Mouse (Mus musculus): Measurements from ENCODE around the gene Scel.
"Not testable (repeated sequence)": the region's sequence is repeated elsewhere in the genome, so short reads cannot be mapped to it uniquely, and the experiment has no call there.

Scel gene

DNA sequence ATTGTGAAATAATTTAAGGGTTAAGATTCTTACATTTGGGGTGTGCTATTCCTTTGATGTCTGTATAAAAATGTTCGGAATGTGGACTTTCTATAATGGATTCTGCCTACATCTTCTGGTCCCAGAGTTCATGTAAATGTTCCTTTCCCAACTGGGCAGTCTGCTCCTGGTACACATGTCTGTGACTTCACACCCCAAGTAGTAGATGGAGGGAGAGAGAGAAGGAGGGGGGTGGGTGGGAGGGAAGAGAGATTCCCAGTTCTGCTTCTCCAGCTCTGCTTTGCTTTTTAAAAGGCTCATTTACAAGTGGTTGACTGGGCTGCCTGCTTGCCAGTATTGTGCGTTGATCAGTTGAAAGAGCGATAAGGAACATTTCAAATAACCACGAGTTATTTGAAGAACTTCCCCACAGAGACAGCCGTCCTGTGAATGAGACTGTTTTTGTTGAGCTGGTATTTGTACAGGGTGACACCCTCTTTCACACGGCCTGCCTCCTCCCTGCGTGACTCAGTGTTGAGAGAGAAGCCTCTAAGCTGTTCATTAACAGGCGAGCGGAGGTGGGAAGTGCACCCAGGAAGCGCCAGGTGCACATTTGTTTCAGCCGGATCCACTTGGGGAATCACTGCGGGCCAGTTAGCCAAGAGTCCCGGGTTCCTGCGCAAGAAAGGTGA lies at the start of gene Scel:
TSS of gene Scel (plus strand) at position 541 of the 671 bp plus-strand sequence.
- no peak for DNase-seq

DNA sequence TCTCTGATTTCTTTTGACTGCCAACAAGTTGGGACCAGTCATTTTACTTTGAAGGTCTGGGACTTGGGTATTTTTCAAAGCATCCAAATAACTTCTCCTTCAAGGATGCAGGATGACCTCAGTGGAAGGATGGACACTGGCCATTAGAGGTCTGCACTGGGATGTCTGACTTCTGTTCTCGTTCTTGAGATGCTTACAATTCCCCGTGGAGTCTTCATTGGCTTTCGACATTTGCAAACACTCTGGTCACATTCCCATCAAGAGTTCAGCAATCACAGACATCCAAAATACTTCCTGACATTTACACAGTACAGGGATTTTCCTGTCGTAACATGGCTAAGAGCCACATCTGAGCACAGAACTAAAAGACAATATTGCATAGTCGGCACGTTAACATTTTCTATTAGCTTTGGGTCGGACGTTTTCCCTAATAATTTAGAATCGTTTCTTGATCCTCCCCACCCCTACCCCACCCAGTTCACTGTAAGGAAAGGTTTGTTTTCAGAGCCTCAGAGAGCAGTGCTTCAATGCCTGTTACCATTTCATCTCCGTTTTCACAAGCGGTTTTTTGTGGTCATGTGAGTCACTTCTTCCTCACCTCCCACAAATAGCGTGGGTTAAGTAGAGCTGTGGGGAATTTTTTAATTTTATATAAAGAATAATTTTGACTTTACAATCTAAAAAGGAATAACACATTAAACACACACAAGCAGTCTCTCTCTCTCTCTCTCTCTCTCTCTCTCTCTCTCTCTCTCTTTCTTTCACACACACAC lies 44.3 kb upstream of the Scel start:
- DNase-seq: no peak

DNA sequence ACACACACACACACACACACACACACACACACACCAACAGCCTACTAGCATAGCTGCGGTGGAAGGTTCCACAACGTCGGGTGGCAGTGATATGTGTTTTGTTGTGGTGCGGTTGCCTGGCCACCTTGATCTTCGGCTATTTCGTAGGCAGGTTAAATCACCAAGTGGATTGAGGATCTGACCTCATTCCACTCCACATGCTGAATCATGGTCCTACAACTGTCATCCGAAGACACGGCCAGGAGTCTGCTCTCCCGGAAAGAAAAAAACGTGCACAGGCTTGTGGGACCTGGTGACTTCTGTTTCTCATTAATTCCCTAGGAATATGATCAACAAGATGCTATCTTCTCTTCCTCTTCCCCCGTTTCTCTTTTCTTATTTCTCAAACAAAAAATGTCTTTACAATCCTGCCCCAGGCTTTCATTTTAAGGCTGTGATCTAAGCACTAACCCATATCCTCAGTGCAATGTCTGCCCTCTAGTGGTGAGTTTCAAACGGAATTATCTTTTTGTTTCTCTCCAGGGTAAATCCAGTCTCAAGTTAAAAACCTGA lies 43.6 kb upstream of the Scel start:
- DNase-seq: peak; percentile 34

DNA sequence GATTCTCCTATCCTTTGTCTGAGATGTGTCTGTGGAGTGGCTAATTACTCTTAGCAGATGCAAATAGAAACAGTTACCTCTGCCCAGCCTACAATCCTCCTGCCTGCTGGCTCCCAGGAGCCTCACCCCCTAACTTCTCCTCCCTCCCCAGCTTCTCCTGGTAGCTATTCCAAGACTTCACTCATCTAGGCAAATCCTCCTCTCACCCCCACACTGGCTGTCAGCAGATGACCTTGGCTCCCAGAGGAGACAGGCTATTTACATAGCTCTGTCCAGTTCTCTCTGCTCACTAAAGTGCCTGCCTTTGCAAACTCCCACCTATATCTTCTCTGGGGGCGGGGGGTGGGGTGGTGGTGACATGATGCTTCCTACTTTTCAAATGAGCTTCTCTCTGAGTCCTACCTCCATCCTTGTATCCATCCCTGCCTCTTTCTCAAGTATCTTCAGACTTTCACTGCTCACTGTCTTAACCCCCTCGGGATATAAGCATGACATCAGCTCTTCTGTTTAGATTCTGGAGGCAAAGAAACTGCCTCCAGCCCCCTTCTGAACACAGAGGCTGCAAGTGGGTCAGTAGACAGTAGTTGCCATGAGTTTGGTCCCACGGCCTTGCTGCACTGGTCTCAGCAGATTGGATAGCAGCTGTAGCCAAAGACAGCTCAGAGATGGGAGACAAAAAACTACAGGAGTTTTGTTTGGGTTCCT lies 41.9 kb upstream of the Scel start:
- DNase-seq: no peak

DNA sequence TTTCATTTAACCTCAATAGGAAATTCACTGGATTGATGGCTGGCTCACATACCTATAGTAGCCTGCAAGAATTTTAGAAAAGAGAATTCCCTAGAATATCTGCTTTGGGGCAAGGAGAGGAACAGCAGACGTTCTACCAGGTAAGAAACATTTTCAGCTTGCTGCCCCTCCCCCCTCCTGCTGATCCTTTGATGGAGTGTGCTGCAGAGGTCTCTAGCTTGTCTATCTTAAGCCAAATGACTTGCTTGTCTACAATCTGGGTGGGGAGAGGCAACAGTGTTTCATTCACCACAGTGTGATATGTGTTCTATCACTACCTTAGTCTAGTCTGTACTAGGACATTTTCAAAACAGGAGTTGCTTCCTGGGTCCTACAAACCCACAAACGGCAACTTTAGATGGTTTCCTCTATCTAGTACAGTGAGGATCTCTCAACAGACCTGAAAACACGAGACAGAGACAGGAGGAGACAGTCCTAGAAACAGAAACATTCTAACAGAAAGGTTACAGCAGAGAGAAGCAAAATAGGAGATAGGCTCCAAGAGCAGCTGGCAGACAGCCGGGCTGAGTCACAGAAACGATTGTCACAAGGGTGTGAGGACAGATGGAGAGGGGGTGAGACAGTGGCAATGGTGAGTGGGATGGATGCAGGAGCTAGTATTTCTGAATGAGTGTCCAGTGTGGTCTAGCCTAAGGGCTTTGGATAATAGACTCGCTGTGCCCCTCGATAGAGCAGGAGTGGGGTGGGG lies 41.2 kb upstream of the Scel start:
- peak; percentile 40 for DNase-seq

DNA sequence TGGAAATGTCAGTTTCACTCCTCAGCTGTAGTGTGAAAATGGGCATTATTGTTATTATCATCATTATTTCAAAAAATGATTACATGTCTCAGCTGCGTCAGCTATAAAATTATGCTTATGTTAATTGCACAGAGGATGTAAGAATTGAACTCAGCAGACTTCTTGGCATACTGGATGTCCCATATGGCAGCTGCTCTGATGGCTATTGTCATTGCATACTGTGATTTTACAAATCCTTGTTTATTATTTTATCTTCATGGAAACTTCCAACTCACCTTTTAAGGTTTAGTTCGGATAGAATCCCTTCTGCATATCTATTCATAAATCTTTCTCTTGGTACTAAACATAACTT lies 40.6 kb upstream of the Scel start:
- DNase-seq: no peak

DNA sequence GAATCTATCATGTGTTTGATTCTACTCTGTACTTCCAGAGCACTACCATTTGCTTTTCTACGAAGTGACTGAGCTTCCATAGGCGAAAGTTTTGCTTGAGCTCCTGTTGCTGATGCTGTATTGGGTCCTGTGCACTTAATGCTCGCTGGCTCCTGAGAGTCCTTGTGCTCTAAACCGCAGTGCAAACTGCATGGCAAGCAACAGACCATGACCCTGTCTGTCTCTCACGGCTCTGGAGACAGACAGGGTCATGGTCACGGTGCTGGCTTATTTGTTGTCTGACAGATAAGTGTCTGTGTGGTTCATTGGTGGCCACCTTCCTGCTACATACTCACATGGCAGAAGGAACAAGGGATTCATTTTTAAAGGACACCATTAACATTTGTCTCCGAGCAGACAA lies 37.8 kb upstream of the Scel start:
- no peak for DNase-seq

DNA sequence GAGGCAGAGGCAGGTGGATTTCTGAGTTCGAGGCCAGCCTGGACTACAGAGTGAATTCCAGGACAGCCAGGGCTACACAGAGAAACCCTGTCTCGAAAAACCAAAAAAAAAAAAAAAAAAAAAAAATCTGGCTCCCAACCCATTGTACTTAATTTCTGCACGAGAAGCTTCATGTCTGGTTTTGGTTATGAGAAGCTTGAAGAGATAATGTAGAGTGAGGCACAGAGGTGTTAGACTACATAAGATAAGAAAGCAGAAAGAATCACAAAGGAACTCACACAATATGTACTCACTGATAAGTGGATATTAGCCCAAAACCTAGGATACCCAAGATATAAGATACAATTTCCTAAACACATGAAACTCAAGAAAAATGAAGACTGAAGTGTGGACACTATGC lies 36.9 kb upstream of the Scel start:
- not testable (repeated sequence) for DNase-seq

DNA sequence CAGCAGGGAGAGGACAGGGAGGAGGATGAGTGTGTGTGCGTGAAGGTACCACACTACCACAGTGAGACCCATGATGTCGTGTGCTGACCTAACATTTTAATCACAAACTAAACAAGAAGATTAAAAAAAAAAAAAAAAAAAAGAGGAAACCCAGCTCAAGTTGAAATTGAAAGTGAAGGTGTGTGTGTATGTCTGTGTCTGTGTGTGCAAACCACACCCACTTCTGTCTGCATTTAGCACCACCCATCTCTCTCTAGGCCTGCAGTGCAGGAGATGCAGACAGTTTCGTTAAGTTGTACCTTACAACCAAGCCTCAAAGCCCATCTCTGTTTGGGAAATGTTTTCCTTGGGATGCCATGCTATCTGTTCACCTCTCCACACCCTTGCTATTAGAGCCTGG lies 35.9 kb upstream of the Scel start:
- no peak for DNase-seq

DNA sequence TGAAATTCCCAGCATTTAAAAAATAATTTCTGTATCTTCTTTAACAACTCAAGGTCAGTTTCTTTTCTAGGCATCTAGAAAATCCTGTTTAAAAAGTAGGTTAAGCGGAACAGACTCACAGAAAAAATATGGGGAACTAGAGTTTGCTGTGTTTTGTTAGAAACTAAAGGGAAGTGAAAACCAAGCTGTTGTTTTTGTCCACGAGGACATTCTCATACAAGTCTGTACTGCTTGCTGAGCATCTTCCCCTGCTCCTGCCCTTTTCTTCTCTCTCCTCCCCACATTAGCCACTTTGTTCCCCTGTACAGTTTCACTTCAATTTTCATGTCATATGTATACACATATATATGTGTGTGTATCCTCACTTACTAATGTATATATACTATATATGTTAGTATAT lies 35.2 kb upstream of the Scel start:
- DNase-seq: no peak

DNA sequence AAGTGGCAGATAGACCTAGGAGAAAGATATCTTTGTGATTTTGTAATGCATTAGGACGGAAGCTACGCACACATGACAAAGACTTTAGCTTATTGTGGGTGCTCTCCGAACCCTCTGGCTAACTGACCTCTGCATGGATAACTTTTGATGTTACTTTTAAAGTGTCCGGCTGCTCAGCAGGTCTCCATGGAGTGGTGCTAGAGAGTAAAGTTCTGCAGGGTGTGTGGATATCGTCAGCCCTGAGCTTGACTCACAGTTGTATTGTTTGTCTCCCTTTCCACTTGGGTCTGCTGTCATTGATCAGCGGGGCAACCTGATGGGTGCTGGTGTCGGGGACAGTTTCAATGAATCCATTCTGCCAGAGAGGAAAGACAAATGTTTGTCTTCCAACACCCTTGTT lies 33.7 kb upstream of the Scel start:
- no peak for DNase-seq

DNA sequence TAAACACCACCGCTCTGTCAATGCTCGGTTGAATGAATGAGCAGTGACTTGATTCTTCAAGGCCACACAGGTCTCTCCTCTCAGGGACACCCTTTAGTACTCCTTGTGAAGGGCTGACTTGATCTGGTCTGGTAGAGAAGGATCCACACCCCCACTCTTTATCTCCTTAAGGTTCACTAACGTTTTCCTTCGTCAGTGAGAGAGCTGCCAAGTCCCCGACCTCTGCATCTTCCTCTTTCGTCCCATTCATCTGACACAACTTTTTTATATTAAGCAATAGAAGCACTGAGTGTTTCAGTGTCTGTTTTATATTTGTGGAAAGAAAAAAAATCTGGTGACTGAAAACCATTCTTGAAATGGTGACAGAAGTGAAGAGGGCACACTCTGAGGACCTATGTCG lies 31.6 kb upstream of the Scel start:
- DNase-seq: no peak

DNA sequence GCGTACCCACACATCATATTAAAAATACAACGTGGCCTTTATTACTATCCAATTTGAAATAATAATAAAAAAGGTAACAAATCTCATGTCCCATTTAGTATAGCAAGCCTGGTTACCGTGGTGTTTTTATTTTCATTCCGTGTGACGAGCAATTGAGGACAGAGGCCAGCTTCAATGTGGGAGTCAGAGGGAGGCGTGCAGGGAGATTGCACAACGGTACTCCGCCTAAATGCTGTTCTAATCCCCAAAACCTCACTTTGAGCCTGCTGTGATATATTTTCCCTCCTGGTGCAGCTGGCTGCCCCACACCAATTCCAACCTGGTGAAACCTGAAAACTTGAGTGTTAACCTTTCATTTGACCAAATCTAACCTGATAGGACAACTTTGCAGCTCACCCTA lies 27.5 kb upstream of the Scel start:
- DNase-seq: no peak

DNA sequence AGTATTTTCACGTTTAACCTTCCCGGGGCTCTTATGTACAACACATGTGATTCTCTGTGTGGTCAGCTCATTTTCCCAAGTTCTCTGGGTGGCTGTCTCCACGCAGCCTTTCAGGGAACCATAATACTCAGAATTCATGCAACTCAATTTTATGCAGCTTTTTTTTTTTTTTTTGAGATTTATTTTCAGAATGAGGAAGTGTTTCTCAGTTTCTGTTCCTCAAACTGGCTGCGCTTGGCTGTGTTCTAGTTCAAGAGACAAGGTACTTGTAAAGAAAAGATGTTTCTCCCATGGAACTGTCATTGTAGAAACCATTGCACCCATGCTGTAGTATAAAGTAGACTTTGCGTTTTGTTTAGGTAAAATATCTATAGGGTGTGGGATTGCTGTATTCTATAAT lies 26.2 kb upstream of the Scel start:
- no peak for DNase-seq

DNA sequence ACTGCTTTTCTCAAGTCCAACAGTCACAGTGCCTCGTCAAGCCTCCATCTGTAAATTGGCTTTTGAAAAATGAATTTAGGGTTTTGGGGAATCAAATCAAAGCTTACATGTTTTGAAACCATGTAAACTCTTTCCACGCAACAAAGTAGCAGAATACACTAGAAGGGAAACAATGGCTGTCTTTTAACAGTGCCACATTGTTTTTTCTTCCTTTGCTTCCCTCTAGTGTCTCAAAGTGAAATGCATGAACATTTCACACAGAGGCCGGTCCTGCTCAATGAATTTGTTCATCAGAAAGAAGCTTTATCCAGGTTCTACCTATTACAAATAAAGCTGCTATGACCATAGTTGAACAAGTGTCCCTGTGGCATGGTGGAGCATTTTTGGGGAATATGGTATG lies 24.5 kb upstream of the Scel start:
- DNase-seq: no peak

DNA sequence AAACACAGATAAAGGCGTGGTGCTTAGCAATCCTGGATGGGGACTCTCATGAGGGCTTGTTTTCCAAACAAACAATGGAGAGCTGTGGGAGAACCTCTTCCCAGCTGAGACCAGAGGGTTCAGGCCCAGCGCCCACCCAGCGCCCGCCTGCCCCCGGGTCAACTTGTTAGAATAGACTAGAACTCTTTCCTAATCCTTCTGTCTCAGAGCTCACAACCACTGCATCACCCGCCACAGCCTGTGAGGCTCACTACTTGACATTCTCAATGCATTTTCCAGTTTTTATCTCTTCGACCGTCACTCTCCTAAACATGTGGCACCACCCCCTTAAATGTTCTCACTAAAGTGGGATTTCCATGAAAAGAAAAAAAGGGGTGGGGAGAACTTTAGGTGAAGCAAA lies 14.9 kb upstream of the Scel start:
- no peak for DNase-seq

DNA sequence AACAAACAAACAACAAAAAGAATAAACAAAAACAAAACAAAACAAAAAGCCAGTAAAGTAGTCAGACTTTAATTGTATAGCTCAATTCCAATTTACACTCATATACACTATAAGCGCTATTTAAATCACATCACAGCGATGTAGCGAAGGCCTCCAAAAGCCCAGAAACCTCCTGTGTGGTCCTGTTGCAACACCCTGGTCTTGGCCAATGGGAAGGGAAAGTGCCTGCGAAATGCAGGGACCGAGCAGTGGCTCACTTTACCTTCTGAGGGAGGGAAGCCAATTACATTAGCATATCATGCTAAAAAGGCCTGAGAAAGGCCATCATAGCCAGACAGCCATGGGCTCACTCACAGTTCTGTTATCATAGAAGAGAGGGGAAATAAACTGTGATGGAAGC lies 14.5 kb upstream of the Scel start:
- DNase-seq: no peak

DNA sequence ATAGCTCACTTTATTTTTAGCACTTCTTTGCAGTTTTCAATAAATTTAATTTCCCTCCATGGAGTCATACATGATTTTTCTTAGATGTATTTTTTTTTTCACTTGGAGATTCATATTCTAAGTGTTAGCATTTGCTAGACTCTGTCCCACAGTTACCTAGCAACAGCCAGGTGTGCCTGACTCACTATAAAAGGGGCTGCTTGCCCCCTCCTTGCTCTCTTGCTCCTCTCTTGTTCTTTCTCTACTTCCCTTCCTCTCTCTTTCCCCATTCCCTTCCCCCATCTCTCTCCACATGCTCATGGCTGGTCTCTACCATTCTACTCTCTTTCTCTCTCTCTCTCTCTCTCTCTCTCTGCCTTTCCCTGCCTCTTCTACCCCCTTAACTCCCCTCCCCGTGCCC lies 14.1 kb upstream of the Scel start:
- no peak for DNase-seq

DNA sequence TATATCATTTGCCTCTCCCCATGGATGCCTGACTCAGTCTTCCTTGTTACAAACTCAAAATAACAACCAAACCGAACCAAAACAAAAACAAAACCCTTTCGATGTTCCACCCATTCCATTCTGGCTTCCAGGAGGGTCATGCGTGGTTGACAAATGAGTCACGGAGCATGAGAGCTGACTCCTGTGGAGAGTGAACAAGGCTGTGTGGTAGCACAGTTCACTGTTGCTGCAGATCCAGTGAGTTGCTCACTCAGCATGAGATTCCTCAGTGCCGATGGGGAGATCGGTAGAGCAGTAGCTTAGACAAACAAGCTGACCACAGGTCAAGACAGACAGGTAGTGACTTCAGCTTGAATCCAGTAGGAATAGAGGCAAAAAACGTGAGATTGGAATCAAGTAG lies 12.8 kb upstream of the Scel start:
- no peak for DNase-seq

DNA sequence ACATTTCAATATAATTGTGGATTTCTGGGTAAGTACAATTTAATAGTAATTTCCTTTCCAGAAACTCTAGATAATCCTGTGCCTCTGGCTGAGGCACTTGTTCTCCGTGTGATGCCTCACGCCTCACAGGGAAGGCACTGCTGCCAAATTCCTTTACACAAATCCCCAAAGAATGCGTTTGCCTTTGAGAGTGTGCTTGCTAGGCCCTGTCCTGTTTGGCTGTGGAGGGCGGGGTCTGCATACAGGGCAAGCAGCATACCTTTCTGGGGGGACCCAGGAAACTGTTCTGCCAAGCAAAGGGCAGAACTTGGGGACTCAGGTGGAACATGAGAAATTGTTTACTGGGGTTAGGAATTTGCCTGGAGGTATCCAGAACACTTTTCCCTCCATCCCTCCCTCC lies 12.2 kb upstream of the Scel start:
- no peak for DNase-seq

DNA sequence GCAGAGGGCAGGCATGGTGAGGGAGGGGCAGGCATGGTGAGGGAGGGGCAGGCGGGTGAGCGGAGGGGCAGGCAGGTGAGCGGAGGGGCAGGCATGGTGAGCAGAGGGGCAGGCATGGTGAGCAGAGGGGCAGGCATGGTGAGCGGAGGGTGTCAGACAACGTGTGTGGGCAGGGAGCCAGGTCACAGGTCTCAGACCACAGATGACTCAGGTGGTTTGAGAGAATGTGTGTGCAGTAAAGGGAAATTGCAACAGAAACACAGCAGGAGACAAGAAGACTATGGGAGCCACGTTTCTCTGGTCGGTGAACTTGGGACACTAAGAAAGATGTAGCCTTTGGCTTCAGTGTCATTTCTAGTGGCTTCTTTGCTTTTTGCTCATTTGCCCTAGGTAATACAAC lies 8.6 kb upstream of the Scel start:
- no peak for DNase-seq

DNA sequence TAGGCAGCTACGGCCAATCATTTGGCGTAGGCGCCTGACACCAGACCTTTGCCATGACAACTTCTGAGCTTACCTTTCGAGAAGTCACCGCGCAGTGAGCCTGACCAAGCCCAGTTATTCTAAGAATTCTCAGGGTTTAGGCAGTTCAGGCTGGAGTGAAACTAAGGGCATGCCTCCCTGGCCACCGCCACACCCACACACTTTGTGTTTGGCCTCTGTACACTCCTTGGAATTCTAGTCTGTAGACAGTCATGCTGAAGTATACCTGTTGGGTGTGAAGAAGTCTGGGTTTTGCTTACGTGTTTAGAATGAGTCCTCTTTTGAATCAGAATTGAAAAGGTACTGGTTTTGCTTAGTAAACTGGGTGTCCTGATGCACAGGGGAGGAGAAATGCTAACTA lies 3.6 kb upstream of the Scel start:
- DNase-seq: no peak

DNA sequence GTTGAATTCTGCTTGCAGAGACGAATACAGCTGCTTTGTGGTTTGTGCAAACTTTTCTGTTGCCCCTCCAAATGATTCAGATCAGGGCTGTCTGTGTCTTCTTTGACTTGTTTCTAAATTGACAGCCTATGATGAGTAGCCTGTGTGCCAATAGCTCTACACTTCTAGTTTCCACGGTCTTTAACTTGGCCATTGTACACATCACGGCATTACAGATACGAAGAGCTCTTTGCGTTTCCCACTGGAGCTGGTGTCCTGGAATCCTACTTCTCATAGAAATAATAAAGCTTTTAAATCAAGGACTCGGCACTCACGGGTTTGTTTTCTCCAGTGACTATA lies 300 bp downstream of the Scel start:
- no peak for DNase-seq

DNA sequence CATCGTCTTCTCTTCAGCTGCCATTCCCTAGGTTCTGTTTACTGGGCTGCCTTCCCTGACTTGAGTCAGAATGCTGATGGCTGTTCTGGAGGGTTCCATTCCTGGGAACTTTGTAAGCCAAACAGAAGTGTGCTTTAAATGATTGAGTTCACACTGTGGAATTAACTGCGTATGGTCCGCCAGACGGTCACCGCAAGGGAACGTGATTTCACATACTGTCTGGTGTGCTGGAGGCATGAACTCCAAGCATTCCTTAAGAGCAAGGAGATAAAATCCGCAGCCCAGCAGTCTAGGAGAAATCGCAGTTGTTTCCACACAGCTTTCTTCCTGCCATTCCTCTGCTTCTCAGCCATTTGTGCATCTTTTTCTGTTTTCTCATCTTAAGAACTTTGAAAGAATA lies 2.3 kb downstream of the Scel start:
- no peak for DNase-seq

Measured in thymus, postnatal 4 days (tissue).